Mouse (Mus musculus) erythroblast, embryonic 14.5 days (primary cell): ENCODE data around the gene Gstm5. TPM values are rescaled to one million over a fixed set of nuclear protein-coding genes. Genes with fewer than 3 reads are reported as not detected.
"Not testable (repeated sequence)": the region's sequence is repeated elsewhere in the genome, so short reads cannot be mapped to it uniquely, and the experiment has no call there.

Experiments
- H3K27me3 ChIP-seq: 2 replicates; pipeline ENCODE4 v1.6.1; 2012; ENCODE audit warnings: inconsistent platforms; ENCODE audit not compliant: control insufficient read depth
- H3K36me3 ChIP-seq: 2 replicates; pipeline ENCODE4 v1.6.1; 2012; ENCODE audit warnings: mild to moderate bottlenecking, inconsistent platforms; ENCODE audit not compliant: control insufficient read depth
- H3K4me1 ChIP-seq: 2 replicates; pipeline ENCODE4 v1.6.1; 2012; ENCODE audit warnings: inconsistent platforms; ENCODE audit not compliant: control insufficient read depth
- H3K4me3 ChIP-seq: replicated peaks from 2 replicates; pipeline ENCODE3; 2012; ENCODE audit warnings: moderate library complexity, mild to moderate bottlenecking, inconsistent platforms
- H3K9me3 ChIP-seq: 2 replicates; pipeline ENCODE4 v1.6.1; 2012; ENCODE audit warnings: low read length, inconsistent platforms, mixed read lengths; ENCODE audit not compliant: control insufficient read depth
- GATA1 ChIP-seq: IDR thresholded peaks from 2 replicates; pipeline ENCODE4 v1.6.1; 2012; ENCODE audit warnings: low read length, inconsistent platforms, mixed read lengths
- TAL1 ChIP-seq: IDR thresholded peaks from 3 replicates; pipeline ENCODE4 v1.6.1; 2012; ENCODE audit warnings: low read length, inconsistent platforms, mixed read lengths
- polyA plus RNA-seq: library from polyadenylated mRNA; stranded (reverse); fragments of >175 nt; gene quantifications from 2 replicates; pipeline ENCODE4 v1.2.3, GENCODE M21; 2012

Gene Gstm5
- polyA plus RNA-seq, 1 experiment, result 5.3 TPM

- H3K27me3 ChIP-seq, result no peaks in the 10 kb centered on the region
- TF ChIP-seq GATA1 (no peak), TAL1 (no peak)
- H3K36me3 ChIP-seq, result no peaks in the 10 kb centered on the region
- no peaks in the 10 kb centered on the region for H3K4me1 ChIP-seq
- no peaks in the 10 kb centered on the region for H3K9me3 ChIP-seq
- no peak overlapping the region for H3K4me3 ChIP-seq
Measured at GRCm38 (mm10) chr3:107853232-107854181, 42.1 kb upstream of the Gstm5 start.

GRCm38 (mm10) chr3:107855368-107855767, 40.3 kb upstream of the Gstm5 start:
- no peaks in the 10 kb centered on the region for H3K4me1 ChIP-seq
- H3K4me3 ChIP-seq, result no peak overlapping the region
- H3K9me3 ChIP-seq, result no peaks in the 10 kb centered on the region
- H3K27me3 ChIP-seq, result no peaks in the 10 kb centered on the region
- H3K36me3 ChIP-seq, result no peaks in the 10 kb centered on the region
- TF ChIP-seq GATA1, result no peak

GRCm38 (mm10) chr3:107857646-107858045, 38.0 kb upstream of the Gstm5 start:
- H3K9me3 ChIP-seq, result no peaks in the 10 kb centered on the region
- H3K27me3 ChIP-seq, result no peaks in the 10 kb centered on the region
- H3K4me1 ChIP-seq, result no peaks in the 10 kb centered on the region
- no peaks in the 10 kb centered on the region for H3K36me3 ChIP-seq
- TF ChIP-seq TAL1 (no peak), GATA1 (no peak)
- no peak overlapping the region for H3K4me3 ChIP-seq

GRCm38 (mm10) chr3:107861483-107861882, 34.1 kb upstream of the Gstm5 start:
- H3K4me3 ChIP-seq, H3K36me3 ChIP-seq, H3K9me3 ChIP-seq, H3K4me1 ChIP-seq, H3K27me3 ChIP-seq: not testable (repeated sequence)

GRCm38 (mm10) chr3:107862471-107862870, 33.1 kb upstream of the Gstm5 start:
- no peaks in the 10 kb centered on the region for H3K36me3 ChIP-seq
- H3K4me1 ChIP-seq, result peaks cover 2% of the 10 kb centered on the region; the same call in 1 of the 2 replicates
- no peaks in the 10 kb centered on the region for H3K9me3 ChIP-seq
- H3K4me3 ChIP-seq, result no peak overlapping the region
- TF ChIP-seq GATA1, result no peak
- no peak for TF ChIP-seq TAL1
- H3K27me3 ChIP-seq, result no peaks in the 10 kb centered on the region

GRCm38 (mm10) chr3:107863471-107863870, 32.1 kb upstream of the Gstm5 start:
- Histone ChIP-seq H3K4me1 (peaks cover 4% of the 10 kb centered on the region; the same call in 1 of the 2 replicates), H3K27me3 (no peaks in the 10 kb centered on the region), H3K4me3 (no peak overlapping the region), H3K36me3 (no peaks in the 10 kb centered on the region), H3K9me3 (no peaks in the 10 kb centered on the region)
- TF ChIP-seq GATA1 (no peak), TAL1 (no peak)

- H3K9me3 ChIP-seq, result no peaks in the 10 kb centered on the region
- H3K4me3 ChIP-seq, result no peak overlapping the region
- no peaks in the 10 kb centered on the region for H3K36me3 ChIP-seq
- no peaks in the 10 kb centered on the region for H3K27me3 ChIP-seq
- peaks cover 4% of the 10 kb centered on the region; the same call in 1 of the 2 replicates for H3K4me1 ChIP-seq
- TF ChIP-seq TAL1 (no peak), GATA1 (no peak)
Measured at GRCm38 (mm10) chr3:107863898-107864603, 31.6 kb upstream of the Gstm5 start.

GRCm38 (mm10) chr3:107865364-107866091, 30.1 kb upstream of the Gstm5 start:
- Histone ChIP-seq H3K4me3 (no peak overlapping the region), H3K27me3 (no peaks in the 10 kb centered on the region), H3K36me3 (no peaks in the 10 kb centered on the region), H3K9me3 (no peaks in the 10 kb centered on the region), H3K4me1 (peaks cover 4% of the 10 kb centered on the region; the same call in 1 of the 2 replicates)
- no peak for TF ChIP-seq GATA1
- TF ChIP-seq TAL1, result no peak

- TF ChIP-seq GATA1 (no peak), TAL1 (no peak)
- H3K36me3 ChIP-seq, result no peaks in the 10 kb centered on the region
- H3K4me3 ChIP-seq, result no peak overlapping the region
- no peaks in the 10 kb centered on the region for H3K27me3 ChIP-seq
- H3K9me3 ChIP-seq, result no peaks in the 10 kb centered on the region
- peaks cover 4% of the 10 kb centered on the region; the same call in 1 of the 2 replicates for H3K4me1 ChIP-seq
Measured at GRCm38 (mm10) chr3:107867086-107867485, 28.5 kb upstream of the Gstm5 start.
